Mouse (Mus musculus) limb, embryonic 10.5 days (tissue): ENCODE results near the gene Inhbc. TPM values are rescaled to one million over a fixed set of nuclear protein-coding genes. Genes with fewer than 3 reads are reported as not detected.

Experiments
- polyA plus RNA-seq: library from polyadenylated mRNA; unstranded; fragments of >200 nt; fragmentation: Nextera tagmentation; extraction: Ambion mirVana; gene quantifications from 2 replicates; pipeline ENCODE4 v1.2.1, GENCODE M21; 2016

Gene Inhbc
- polyA plus RNA-seq, 1 experiment from 2014 or later: 0.23 TPM

Other genes with a start within 250 kb of the Inhbc start
- gene Os9, start 249.3 kb downstream of the Inhbc start, polyA plus RNA-seq: 41.3 and 49.7 TPM in 2 replicates
- 2.8 and 3.4 TPM in 2 replicates for gene B4galnt1, start 205.2 kb downstream of the Inhbc start, polyA plus RNA-seq
- gene Slc26a10, start 189.8 kb downstream of the Inhbc start, polyA plus RNA-seq: 3.4 and 4.1 TPM in 2 replicates
- gene Arhgef25, start 180.3 kb downstream of the Inhbc start, polyA plus RNA-seq: 25.8 and 36.3 TPM in 2 replicates
- 91.4 and 122 TPM in 2 replicates for gene Dtx3, start 174.7 kb downstream of the Inhbc start, polyA plus RNA-seq
- gene Pip4k2c, start 158.8 kb downstream of the Inhbc start, polyA plus RNA-seq: 25.0 and 27.8 TPM in 2 replicates
- 1.4 and 2.2 TPM in 2 replicates for gene Kif5a, start 107.1 kb downstream of the Inhbc start, polyA plus RNA-seq
- gene Dctn2, start 104.1 kb downstream of the Inhbc start, polyA plus RNA-seq: 185 and 194 TPM in 2 replicates
- 16.7 and 18.8 TPM in 2 replicates for gene Mbd6, start 81.4 kb downstream of the Inhbc start, polyA plus RNA-seq
- gene Mars, start 58.6 kb downstream of the Inhbc start, polyA plus RNA-seq: 170 and 205 TPM in 2 replicates
- 5.5 and 5.9 TPM in 2 replicates for gene Arhgap9, start 48.5 kb downstream of the Inhbc start, polyA plus RNA-seq
- gene Gli1, start 28.5 kb downstream of the Inhbc start, polyA plus RNA-seq: 10.9 and 11.7 TPM in 2 replicates
- gene Inhbe, start 16.0 kb downstream of the Inhbc start, polyA plus RNA-seq: 0.13 TPM in 1 of 2 replicates, not detected in the other
- 35.0 and 39.5 TPM in 2 replicates for gene R3hdm2, start 9.9 kb upstream of the Inhbc start, polyA plus RNA-seq
- gene Stac3, start 131.3 kb upstream of the Inhbc start, polyA plus RNA-seq: 0.40 and 0.76 TPM in 2 replicates
- gene Ndufa4l2, start 144.5 kb upstream of the Inhbc start, polyA plus RNA-seq: 1.4 and 3.4 TPM in 2 replicates
- gene Shmt2, start 152.0 kb upstream of the Inhbc start, polyA plus RNA-seq: 143 and 173 TPM in 2 replicates
- gene Nxph4, start 164.1 kb upstream of the Inhbc start, polyA plus RNA-seq: 0.54 and 1.0 TPM in 2 replicates